Mouse (Mus musculus) G1E (cell line): ENCODE measurements around the gene Muc15.

Source experiments
- CTCF ChIP-seq: IDR thresholded peaks from 2 replicates; pipeline ENCODE4 v1.5.1; 2012; ENCODE audit warnings: low read depth, low read length, inconsistent platforms, mixed read lengths
- POLR2AphosphoS5 ChIP-seq: IDR thresholded peaks from 2 replicates; pipeline ENCODE4 v1.6.1; 2012; ENCODE audit warnings: low read depth, low read length, inconsistent platforms; ENCODE audit not compliant: insufficient replicate concordance

DNA sequence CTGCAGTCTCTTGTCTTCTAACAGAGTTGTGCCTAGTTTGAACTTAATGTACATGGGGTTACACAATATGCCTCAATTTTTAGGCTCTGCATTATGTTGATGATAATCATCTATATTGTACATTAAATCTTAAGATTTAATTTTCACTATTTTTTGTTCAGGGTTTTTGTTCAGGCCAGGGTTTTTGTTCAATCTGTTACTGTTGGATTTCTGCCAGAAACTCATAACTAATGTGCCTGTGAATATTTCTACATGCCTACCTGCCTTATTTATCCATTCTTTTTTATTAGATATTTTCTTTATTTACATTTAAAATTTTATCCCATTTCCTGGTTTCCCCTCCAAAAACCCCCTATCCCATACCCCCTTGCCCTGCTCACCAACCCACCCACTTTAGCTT, 5.0 kb downstream of the Muc15 start:
- TF ChIP-seq CTCF, result no peak
- no peak for TF ChIP-seq POLR2AphosphoS5
